Mouse (Mus musculus): ENCODE data around the gene Zfp704. TPM values are rescaled to one million over a fixed set of nuclear protein-coding genes. Genes with fewer than 3 reads are reported as not detected.

Gene Zfp704
- total and polyA plus RNA-seq, 3 experiments = not detected

GRCm38 (mm10) chr3:9608441-9608905, 1.4 kb downstream of the Zfp704 start:
- no peaks in the 10 kb centered on the region for H3K79me2 ChIP-seq (replicated peaks; ENCODE audit: control insufficient read depth, extremely low read depth, insufficient read depth, poor library complexity, severe bottlenecking)
- no peaks in the 10 kb centered on the region for H3K4me1 ChIP-seq (ENCODE audit: control insufficient read depth in 1 of 2, insufficient read depth in 2 of 2)
- no peaks in the 10 kb centered on the region for H3K27me3 ChIP-seq (replicated peaks)
- TF ChIP-seq POLR2AphosphoS2 (IDR thresholded peaks at IDR 0.05; ENCODE audit: low read depth, low read length) (no peak), RAD21 (IDR thresholded peaks at IDR 0.05; ENCODE audit: low read depth, low read length) (no peak), ZMIZ1 (IDR thresholded peaks at IDR 0.05; ENCODE audit: low read depth, low read length) (no peak), JUND (conservative IDR thresholded peaks at IDR 0.05; ENCODE audit: low read depth, low read length) (no peak), CTCF (conservative IDR thresholded peaks at IDR 0.05 in 1 of 2, IDR thresholded peaks at IDR 0.05 in 1 of 2; ENCODE audit: low read depth in 2 of 2, low read length in 2 of 2) (no peak), NELFE (IDR thresholded peaks at IDR 0.05; ENCODE audit: low read depth, low read length) (no peak), IRF4 (IDR thresholded peaks at IDR 0.05; ENCODE audit: low read depth, low read length) (no peak), MAX (IDR thresholded peaks at IDR 0.05; ENCODE audit: low read length) (no peak), ZNF384 (IDR thresholded peaks at IDR 0.05; ENCODE audit: low read depth, low read length) (no peak), NRF1 (IDR thresholded peaks at IDR 0.05; ENCODE audit: low read depth, low read length) (no peak), RCOR1 (conservative IDR thresholded peaks at IDR 0.05; ENCODE audit: low read depth, low read length) (no peak), MYC (IDR thresholded peaks at IDR 0.05; ENCODE audit: low read depth, low read length) (no peak), PAX5 (IDR thresholded peaks at IDR 0.05; ENCODE audit: low read length) (no peak)
- DNase-seq (ENCODE audit: extremely low read depth) = no peak
- no peaks in the 10 kb centered on the region for H3K36me3 ChIP-seq (replicated peaks in 1 of 2; ENCODE audit: control insufficient read depth in 1 of 2, insufficient read depth in 1 of 2, low read length in 1 of 2)
- dilution Hi-C loops (cut with MboI; ENCODE audit: extremely low pct_ligation_motif_present, extremely low pct_unique_long_range_greater_than_20kb, low sequenced_read_pairs) = no loop called here
- peaks cover 10% of the 10 kb centered on the region for H3K9me3 ChIP-seq (replicated peaks; ENCODE audit: low read length)
- in situ Hi-C loops (cut with MboI; ENCODE audit: low pct_ligation_motif_present, low pct_unique_long_range_greater_than_20kb, low sequenced_read_pairs) = no loop called here
- H3K27ac ChIP-seq (ENCODE audit: insufficient read depth, low read depth) = no peak overlapping the region
- no peak overlapping the region for H3K4me3 ChIP-seq (replicated peaks in 1 of 3; ENCODE audit: low read depth in 2 of 3, low read length in 2 of 3, poor library complexity in 1 of 3)
- no peak overlapping the region for H3K4me2 ChIP-seq (ENCODE audit: insufficient read depth, low read depth, poor library complexity, severe bottlenecking)
- H3K9ac ChIP-seq (ENCODE audit: insufficient read depth, low read depth) = no peak overlapping the region

- TF ChIP-seq IRF4 (IDR thresholded peaks at IDR 0.05; ENCODE audit: low read depth, low read length) = no peak
- no peak for TF ChIP-seq ETS1 (conservative IDR thresholded peaks at IDR 0.05; ENCODE audit: low read depth, low read length)
- no peak for TF ChIP-seq TCF12 (IDR thresholded peaks at IDR 0.05; ENCODE audit: low read depth, low read length)
- in situ Hi-C loops (cut with MboI; ENCODE audit: low pct_ligation_motif_present, low pct_unique_long_range_greater_than_20kb, low sequenced_read_pairs) = no loop called here
- Histone ChIP-seq H3K27me3 (replicated peaks) (no peaks in the 10 kb centered on the region), H3K9ac (ENCODE audit: insufficient read depth, low read depth) (no peak overlapping the region), H3K4me1 (ENCODE audit: control insufficient read depth in 1 of 2, insufficient read depth in 2 of 2) (no peaks in the 10 kb centered on the region), H3K27ac (ENCODE audit: insufficient read depth, low read depth) (no peak overlapping the region), H3K4me3 (replicated peaks in 1 of 3; ENCODE audit: low read depth in 2 of 3, low read length in 2 of 3, poor library complexity in 1 of 3) (no peak overlapping the region), H3K79me2 (replicated peaks; ENCODE audit: control insufficient read depth, extremely low read depth, insufficient read depth, poor library complexity, severe bottlenecking) (no peaks in the 10 kb centered on the region), H3K4me2 (ENCODE audit: insufficient read depth, low read depth, poor library complexity, severe bottlenecking) (no peak overlapping the region), H3K9me3 (replicated peaks; ENCODE audit: low read length) (peaks cover 10% of the 10 kb centered on the region), H3K36me3 (replicated peaks in 1 of 2; ENCODE audit: control insufficient read depth in 1 of 2, insufficient read depth in 1 of 2, low read length in 1 of 2) (no peaks in the 10 kb centered on the region)
- no peak for DNase-seq (ENCODE audit: extremely low read depth)
- dilution Hi-C loops (cut with MboI; ENCODE audit: extremely low pct_ligation_motif_present, extremely low pct_unique_long_range_greater_than_20kb, low sequenced_read_pairs) = no loop called here
Measured at GRCm38 (mm10) chr3:9607686-9608085, 2.2 kb downstream of the Zfp704 start.

Measured in CH12.LX (cell line).